In the genomic region with DNA sequence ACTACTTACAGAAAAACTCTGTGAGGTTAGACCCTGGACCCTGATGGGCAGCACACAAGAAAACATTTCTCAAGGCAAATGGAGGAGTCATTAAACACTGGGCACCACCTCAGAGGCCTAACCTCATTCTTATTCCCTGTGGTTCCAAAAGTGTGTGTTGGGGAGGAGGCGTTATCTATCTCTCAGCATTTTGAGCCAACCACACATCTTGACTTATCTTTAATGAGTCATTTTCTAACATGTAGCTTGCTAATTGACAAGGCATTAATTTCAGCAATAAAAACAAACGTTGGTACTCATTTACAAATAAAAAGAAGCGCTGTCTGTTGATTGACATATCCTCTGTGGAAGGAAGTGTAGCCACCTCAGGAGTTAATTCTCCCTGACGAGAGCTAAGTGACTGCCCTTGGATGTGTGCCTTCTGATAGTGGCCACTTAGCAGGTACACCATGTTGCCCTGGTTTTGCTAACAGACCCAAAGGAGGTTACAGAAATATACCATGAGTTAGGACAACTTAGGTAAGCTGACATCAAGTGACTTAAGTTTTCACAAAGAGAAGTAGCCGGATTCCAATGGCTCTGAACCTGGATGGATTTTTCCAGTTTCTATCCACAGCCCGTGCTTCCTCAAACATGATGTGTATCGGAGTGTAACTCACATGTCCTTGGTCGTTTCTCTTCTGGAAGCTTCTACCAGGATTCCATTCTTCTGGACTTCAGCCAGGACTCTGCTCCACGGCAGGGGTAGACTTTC, we compare ENCODE assay signal across 20 mouse cellular contexts. TPM values are rescaled to one million over a fixed set of nuclear protein-coding genes. Genes with fewer than 3 reads are reported as not detected.
DNase-seq lines count a peak whose midpoint lies in the region; ATAC-seq and TF ChIP-seq lines count a peak whose summit lies in the region.
"Had no signal": no experiment of that assay in that cellular context is flagged by ENCODE, and none has a peak within 500 bp of the region (broad histone marks: within the 10 kb centered on the region; RNA-seq: fewer than 3 reads in every experiment).

No protein-coding gene starts in this region.

- no peak overlapping the region for H3K9ac ChIP-seq in heart, embryonic 15.5 days
- no peak overlapping the region for H3K9ac ChIP-seq in lung, embryonic 14.5 days
- H3K9ac ChIP-seq: embryonic facial prominence, embryonic 12.5 days; forebrain, postnatal 0 days; hindbrain, embryonic 13.5 days; intestine, embryonic 15.5 days; liver, postnatal 0 days had no signal

- DNase-seq in heart, adult 8-10 months (ENCODE audit: low spot score), result no peak
- peak; percentile 72 for DNase-seq in lung, embryonic 14.5 days
- no peak for DNase-seq in lung, postnatal 36 days
- peak; percentile 48 for DNase-seq in brain, embryonic 14.5 days (ENCODE audit: low read depth)
- no peak for DNase-seq in adipocyte (ENCODE audit: low spot score)
- DNase-seq in retina, postnatal 1 day, result no peak
- DNase-seq: adrenal gland, adult 8-10 months; cerebellum, adult 9-10 months; forebrain, postnatal 0 days; kidney, postnatal 25 days; liver, postnatal 0 days; right cerebral cortex, postnatal 4 days; thymus, postnatal 14 days had no signal

- H3K4me2 ChIP-seq in heart, embryonic 15.5 days, result 0 out of 2 replicates have a peak overlapping the region, but pooled peaks have one; percentile 6
- peak overlapping the region; percentile 25; the same call in 1 of the 2 replicates for H3K4me2 ChIP-seq in lung, embryonic 14.5 days
- H3K4me2 ChIP-seq: embryonic facial prominence, embryonic 12.5 days; hindbrain, embryonic 13.5 days; intestine, embryonic 15.5 days had no signal

- peaks cover 10% of the 10 kb centered on the region for H3K4me1 ChIP-seq in heart, embryonic 15.5 days (replicated peaks)
- no peaks in the 10 kb centered on the region for H3K4me1 ChIP-seq in lung, embryonic 14.5 days (ENCODE audit: insufficient read depth)
- H3K4me1 ChIP-seq: embryonic facial prominence, embryonic 12.5 days; intestine, embryonic 15.5 days; limb, embryonic 10.5 days had no signal

- no peaks in the 10 kb centered on the region for H3K27me3 ChIP-seq in heart, embryonic 15.5 days
- no peaks in the 10 kb centered on the region for H3K27me3 ChIP-seq in lung, embryonic 14.5 days (ENCODE audit: insufficient read depth, low read length)
- H3K27me3 ChIP-seq: embryonic facial prominence, embryonic 12.5 days; hindbrain, embryonic 13.5 days; intestine, embryonic 15.5 days had no signal

- H3K27ac ChIP-seq in heart, embryonic 15.5 days, result no peak overlapping the region
- H3K27ac ChIP-seq in lung, embryonic 14.5 days (ENCODE audit: low read depth), result peak overlapping the region; percentile 13; the same call in 1 of the 2 replicates
- H3K27ac ChIP-seq: embryonic facial prominence, embryonic 12.5 days; hindbrain, embryonic 13.5 days; intestine, embryonic 15.5 days; limb, embryonic 10.5 days; midbrain, embryonic 10.5 days had no signal

- TF ChIP-seq POLR2A in brain, embryonic 14.5 days (IDR thresholded peaks at IDR 0.05; ENCODE audit: borderline replicate concordance, extremely low read depth, insufficient read depth, insufficient read length, poor library complexity, severe bottlenecking), result no peak

- no peak overlapping the region for H3K4me3 ChIP-seq in heart, embryonic 15.5 days
- H3K4me3 ChIP-seq in lung, embryonic 14.5 days (ENCODE audit: low read depth, low read length), result no peak overlapping the region
- H3K4me3 ChIP-seq: embryonic facial prominence, embryonic 12.5 days; hindbrain, embryonic 13.5 days; intestine, embryonic 15.5 days; limb, embryonic 10.5 days; midbrain, embryonic 10.5 days had no signal

- no peaks in the 10 kb centered on the region for H3K36me3 ChIP-seq in heart, embryonic 15.5 days
- no peaks in the 10 kb centered on the region for H3K36me3 ChIP-seq in lung, embryonic 14.5 days (ENCODE audit: insufficient read depth)
- H3K36me3 ChIP-seq: embryonic facial prominence, embryonic 12.5 days; hindbrain, embryonic 13.5 days; intestine, embryonic 15.5 days; limb, embryonic 10.5 days; midbrain, embryonic 10.5 days had no signal

- WGBS in heart, embryonic 15.5 days, result 53% methylated on average over 9 of the region's 9 CpGs
- 48% methylated on average over 9 of the region's 9 CpGs for WGBS in lung, embryonic 14.5 days

- no peak for ATAC-seq in heart, embryonic 15.5 days (replicated peaks; ENCODE audit: insufficient number of reproducible peaks, insufficient read depth, low FRiP score, low read depth)
- no peak for ATAC-seq in lung, embryonic 14.5 days (ENCODE audit: insufficient read depth)
- peak; percentile 64 for ATAC-seq in megakaryocyte progenitor cell, adult 5-6 weeks (replicated peaks; ENCODE audit: poor library complexity)
- ATAC-seq: forebrain, postnatal 0 days; intestine, embryonic 15.5 days; liver, postnatal 0 days had no signal

- no peak for TF ChIP-seq CTCF in lung, embryonic 14.5 days (IDR thresholded peaks at IDR 0.05; ENCODE audit: low read depth)
- no peak for TF ChIP-seq CTCF in brain, embryonic 14.5 days (IDR thresholded peaks at IDR 0.05; ENCODE audit: borderline replicate concordance, extremely low read depth, insufficient read depth, insufficient read length)

- H3K9me3 ChIP-seq in heart, embryonic 15.5 days (replicated peaks), result no peaks in the 10 kb centered on the region
- no peaks in the 10 kb centered on the region for H3K9me3 ChIP-seq in lung, embryonic 14.5 days (ENCODE audit: low read depth, low read length)
- H3K9me3 ChIP-seq: embryonic facial prominence, embryonic 12.5 days; hindbrain, embryonic 13.5 days; intestine, embryonic 15.5 days; limb, embryonic 10.5 days; midbrain, embryonic 10.5 days had no signal

RNA-seq across cellular contexts. Expression of gene Plxnc1, which starts 29.9 kb away (rescaled TPM):
- 2.9 and 3.5 TPM in 2 replicates for polyA plus RNA-seq in heart, embryonic 15.5 days (2015; fragmentation: Nextera tagmentation; extraction: Ambion mirVana)
- total RNA-seq in heart, adult 8-10 months (2022), result 1 to 10 TPM; 1.9 to 2.8 (median 2.3) TPM
- 10.9 and 11.7 TPM in 2 replicates for polyA plus RNA-seq in lung, embryonic 14.5 days (2014; fragmentation: Nextera tagmentation; extraction: Ambion mirVana)
- 22.5 and 31.1 TPM in 2 replicates for polyA plus RNA-seq in brain, embryonic 14.5 days (2012; rRNA removed)
- total RNA-seq in megakaryocyte progenitor cell, adult 5-6 weeks (2015), result 15.6 and 28.8 TPM in 2 replicates
- 10.6 and 16.6 TPM in 2 replicates for total RNA-seq in megakaryocyte progenitor cell, adult 5-6 weeks (2017)

Comparison
In these comparisons a context has a peak if more than half of its experiments do, and no peak if none do; other contexts are left out.
1. DNase-seq: peak in lung, embryonic 14.5 days (single experiment) and brain, embryonic 14.5 days (single experiment); none in heart, adult 8-10 months (single experiment), lung, postnatal 36 days (single experiment), adipocyte (single experiment) and retina, postnatal 1 day (single experiment).